Mouse (Mus musculus) bone marrow macrophage, adult 2 months (primary cell): ENCODE data around the gene Ppp1r12b.

Experiments used
- CTCF ChIP-seq: IDR thresholded peaks from 2 replicates; pipeline ENCODE4 v1.5.1; 2012; ENCODE audit warnings: low read depth, mild to moderate bottlenecking, low read length, moderate library complexity
- POLR2A ChIP-seq: IDR thresholded peaks from 2 replicates; pipeline ENCODE4 v1.6.1; 2012; ENCODE audit warnings: mild to moderate bottlenecking, low read depth, low read length, borderline replicate concordance

GRCm38 (mm10) chr1:134796076-134796475 lies 159.7 kb downstream of the Ppp1r12b start:
- TF ChIP-seq POLR2A (no peak), CTCF (no peak)
